Mouse (Mus musculus) liver, embryonic 16.5 days (tissue): ENCODE measurements around the gene Tmem63c. TPM values are rescaled to one million over a fixed set of nuclear protein-coding genes. Genes with fewer than 3 reads are reported as not detected.
A peak's percentile ranks its signal among the peaks of the same experiment; 100 is the strongest.

Experiments used
- ATAC-seq: fragments of 200-750 bp; cut with Nextera tagmentation; 2 replicates; pipeline ENCODE4 v1.8.0; 2017; ENCODE audit warnings: low read depth, mild to moderate bottlenecking, moderate number of reproducible peaks, moderate library complexity
- H3K27ac ChIP-seq: fragments of 300-500 bp; sonication (generic); 2 replicates; pipeline ENCODE4 v1.5.1; 2014; ENCODE audit warnings: mild to moderate bottlenecking, low read length
- H3K27me3 ChIP-seq: fragments of 300-500 bp; sonication (generic); 2 replicates; pipeline ENCODE4 v1.6.1; 2014; ENCODE audit warnings: low read depth, low read length, mixed read lengths; ENCODE audit not compliant: control insufficient read depth, insufficient read depth
- H3K36me3 ChIP-seq: fragments of 300-500 bp; sonication (generic); 2 replicates; pipeline ENCODE4 v1.6.1; 2014; ENCODE audit warnings: mild to moderate bottlenecking; ENCODE audit not compliant: control insufficient read depth, insufficient read depth
- H3K4me1 ChIP-seq: fragments of 300-500 bp; sonication (generic); 2 replicates; pipeline ENCODE4 v1.6.1; 2014; ENCODE audit warnings: low read depth, low read length, mixed read lengths; ENCODE audit not compliant: control insufficient read depth
- H3K4me2 ChIP-seq: fragments of 300-500 bp; sonication (generic); 2 replicates; pipeline ENCODE4 v1.6.1; 2014; ENCODE audit warnings: low read depth, low read length, mixed read lengths
- H3K4me3 ChIP-seq: fragments of 300-500 bp; sonication (generic); 2 replicates; pipeline ENCODE4 v1.5.1; 2014; ENCODE audit warnings: low read depth, mild to moderate bottlenecking, low read length
- H3K9ac ChIP-seq: fragments of 300-500 bp; sonication (generic); 2 replicates; pipeline ENCODE4 v1.6.1; 2014; ENCODE audit warnings: low read depth, low read length
- H3K9me3 ChIP-seq: fragments of 300-500 bp; sonication (generic); replicated peaks from 2 replicates; pipeline ENCODE4 v1.6.1; 2016; ENCODE audit warnings: low read length; ENCODE audit not compliant: control insufficient read depth
- WGBS: fragments of 180-500 bp; shearing (Covaris S2); extraction: QIAGEN DNeasy Blood & Tissue Kit; methylation state at CpG from one replicate; pipeline ENCODE4 v1.1.7; 2014; ENCODE audit not compliant: insufficient replicate concordance; 5-methylcytosine and 5-hydroxymethylcytosine counted together
- polyA plus RNA-seq: library from polyadenylated mRNA; unstranded; fragments of >200 nt; fragmentation: Nextera tagmentation; extraction: Ambion mirVana; gene quantifications from 2 replicates; pipeline ENCODE4 v1.2.1, GENCODE M21; 2015

Gene Tmem63c
- polyA plus RNA-seq, 1 experiment from 2014 or later: not detected

DNA sequence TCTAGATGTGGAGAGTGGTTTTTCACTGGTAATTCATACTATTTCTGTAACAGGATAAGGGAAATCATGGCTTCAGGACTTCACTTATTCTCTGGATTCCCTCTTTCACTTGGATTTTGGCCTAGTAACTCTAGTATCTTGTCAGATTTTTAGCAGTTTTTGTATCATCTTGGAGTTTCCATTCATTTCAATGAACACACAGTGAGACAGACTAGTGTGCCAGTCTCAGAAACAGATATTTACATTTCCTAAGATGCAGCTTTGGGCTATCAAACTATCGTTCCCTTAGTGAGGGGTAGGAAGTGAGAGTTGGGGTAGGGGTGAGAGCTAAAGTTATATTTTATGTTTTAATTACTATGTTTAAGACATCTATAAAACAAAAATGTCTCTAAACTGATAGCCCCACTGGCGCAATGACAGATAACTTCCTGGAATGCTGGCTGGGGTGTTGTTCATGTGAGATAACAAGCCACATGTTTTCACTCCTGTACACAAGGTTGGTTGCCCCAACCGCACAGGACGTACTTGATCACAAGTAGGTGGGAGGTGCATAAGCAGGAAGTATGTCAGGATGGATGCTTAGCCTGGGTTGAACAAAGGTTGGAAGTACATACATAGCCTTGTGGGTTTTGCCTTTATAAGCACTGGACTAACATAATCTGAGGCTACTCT is 100.9 kb downstream of the Tmem63c start:
- no peaks in the 10 kb centered on the region for H3K36me3 ChIP-seq
- ATAC-seq: peak; percentile 92
- 41% methylated on average over 4 of the region's 4 CpGs for WGBS

DNA sequence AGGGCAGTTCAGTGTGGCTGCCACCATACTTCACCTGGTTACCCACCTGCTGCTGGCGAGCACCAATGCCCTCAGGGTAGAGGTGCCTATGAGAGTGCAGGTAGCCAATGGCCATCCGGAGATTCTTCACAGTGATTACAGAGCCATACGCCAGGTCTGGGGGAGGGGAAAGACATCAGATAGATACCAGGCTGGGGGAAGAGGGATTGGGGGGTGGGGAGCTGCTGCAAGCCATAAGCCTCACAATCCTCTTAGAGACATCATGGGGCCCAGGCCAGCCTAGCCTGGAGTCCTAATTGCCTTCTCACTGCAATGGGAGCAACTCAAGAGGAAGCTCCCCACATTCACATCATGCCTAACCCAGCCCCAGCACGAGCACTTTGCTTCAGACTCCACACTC is 106.1 kb downstream of the Tmem63c start:
- no peak overlapping the region for H3K4me2 ChIP-seq
- 61% methylated on average over 4 of the region's 4 CpGs for WGBS
- no peak overlapping the region for H3K4me3 ChIP-seq
- H3K9ac ChIP-seq: no peak overlapping the region
- no peaks in the 10 kb centered on the region for H3K9me3 ChIP-seq
- no peaks in the 10 kb centered on the region for H3K27me3 ChIP-seq
- H3K27ac ChIP-seq: no peak overlapping the region
- H3K36me3 ChIP-seq: no peaks in the 10 kb centered on the region
- no peaks in the 10 kb centered on the region for H3K4me1 ChIP-seq
- ATAC-seq: no peak

More for the DNA sequence above, 100.9 kb downstream of the Tmem63c start:
- Histone ChIP-seq H3K27ac (no peak overlapping the region), H3K4me2 (no peak overlapping the region), H3K9me3 (no peaks in the 10 kb centered on the region), H3K4me1 (no peaks in the 10 kb centered on the region), H3K9ac (no peak overlapping the region), H3K4me3 (no peak overlapping the region), H3K27me3 (no peaks in the 10 kb centered on the region)

DNA sequence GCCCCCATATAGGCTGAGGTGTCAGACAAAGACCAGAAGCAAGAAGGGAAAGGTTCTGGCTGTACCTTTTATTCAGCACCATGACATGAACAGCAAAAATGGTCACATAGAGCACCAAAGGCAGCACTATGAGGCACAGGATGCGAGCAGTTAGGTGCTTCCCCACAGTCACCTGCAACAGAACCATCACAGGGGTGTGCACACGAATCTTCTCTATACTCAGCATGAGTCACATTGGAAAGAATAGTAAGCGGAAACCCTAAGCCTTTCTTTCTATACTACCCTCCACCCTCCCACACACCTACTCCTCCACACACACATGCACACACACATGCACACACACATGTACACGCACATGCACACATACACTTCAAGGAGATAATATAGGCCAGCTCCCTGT is 109.1 kb downstream of the Tmem63c start:
- H3K4me2 ChIP-seq: no peak overlapping the region
- no peak overlapping the region for H3K4me3 ChIP-seq
- no peaks in the 10 kb centered on the region for H3K27me3 ChIP-seq
- peaks cover 5% of the 10 kb centered on the region; the same call in 1 of the 2 replicates for H3K4me1 ChIP-seq
- 65% methylated on average over 4 of the region's 4 CpGs for WGBS
- H3K9ac ChIP-seq: no peak overlapping the region
- no peaks in the 10 kb centered on the region for H3K36me3 ChIP-seq
- no peak overlapping the region for H3K27ac ChIP-seq
- no peaks in the 10 kb centered on the region for H3K9me3 ChIP-seq
- no peak for ATAC-seq

DNA sequence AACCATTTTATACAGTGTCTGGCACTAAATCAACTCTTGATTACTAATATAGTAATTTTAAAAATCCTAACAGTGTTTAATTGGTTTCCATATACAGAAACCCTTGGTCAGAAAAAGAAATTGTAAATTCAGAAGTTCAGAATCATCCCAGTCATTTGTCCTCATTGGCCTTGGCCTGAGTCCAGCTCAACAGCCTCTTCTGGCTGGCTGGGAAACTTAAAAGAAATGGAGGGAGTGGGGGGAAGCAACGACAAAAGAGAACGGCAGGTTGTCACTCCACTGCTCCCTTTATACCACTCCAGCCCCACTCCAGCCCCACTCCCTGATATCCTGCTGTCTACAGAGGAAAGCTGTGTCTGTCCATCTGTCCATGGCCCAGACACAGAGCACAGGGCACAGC is 110.0 kb downstream of the Tmem63c start:
- Histone ChIP-seq H3K27ac (no peak overlapping the region), H3K9ac (no peak overlapping the region), H3K27me3 (no peaks in the 10 kb centered on the region), H3K4me2 (no peak overlapping the region), H3K4me3 (no peak overlapping the region), H3K36me3 (no peaks in the 10 kb centered on the region), H3K4me1 (peaks cover 5% of the 10 kb centered on the region; the same call in 1 of the 2 replicates), H3K9me3 (no peaks in the 10 kb centered on the region)
- ATAC-seq: no peak
- WGBS: 63% methylated on average over 2 of the region's 2 CpGs

DNA sequence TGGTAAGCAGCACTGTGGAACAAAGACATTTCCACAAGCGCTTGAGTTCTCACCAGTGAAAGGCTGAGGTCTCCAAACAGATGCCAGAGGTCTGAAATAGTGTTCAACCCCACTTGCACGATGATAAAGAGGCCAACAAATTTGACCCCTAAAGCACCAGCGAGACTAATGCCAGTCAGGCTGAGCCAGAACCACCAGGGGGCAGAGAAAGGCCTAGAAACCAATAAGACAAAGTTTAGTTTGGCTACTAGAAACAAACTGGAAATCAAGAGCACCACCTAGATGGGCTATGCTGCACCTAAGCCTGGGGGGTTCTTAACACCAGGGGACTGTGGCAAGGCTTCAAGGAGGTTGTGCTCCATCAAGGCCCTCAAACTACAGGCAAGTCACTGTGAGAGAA is 110.5 kb downstream of the Tmem63c start:
- ATAC-seq: no peak
- Histone ChIP-seq H3K4me3 (no peak overlapping the region), H3K9ac (no peak overlapping the region), H3K4me2 (no peak overlapping the region), H3K27ac (no peak overlapping the region), H3K36me3 (no peaks in the 10 kb centered on the region), H3K4me1 (peaks cover 5% of the 10 kb centered on the region; the same call in 1 of the 2 replicates), H3K27me3 (no peaks in the 10 kb centered on the region), H3K9me3 (no peaks in the 10 kb centered on the region)
- WGBS: 61% methylated on average over 3 of the region's 3 CpGs

DNA sequence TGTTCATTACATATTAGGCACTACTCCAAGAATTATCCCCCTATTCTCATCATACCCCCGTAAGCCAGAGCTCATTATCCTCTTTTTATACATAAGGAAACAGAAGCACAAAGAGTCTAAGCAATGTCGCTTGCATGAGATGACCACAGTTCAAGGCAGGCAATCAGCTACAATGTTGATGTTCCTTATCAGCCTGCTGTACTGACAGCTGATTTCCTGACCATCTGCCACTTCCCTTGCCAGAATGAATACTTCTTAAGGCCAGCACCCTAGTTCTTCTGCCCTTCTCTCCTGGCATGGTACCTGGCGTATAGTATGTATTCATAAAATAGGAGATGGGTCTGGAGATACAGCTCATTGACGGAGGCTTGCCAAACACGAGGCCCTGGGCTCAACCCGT is 111.1 kb downstream of the Tmem63c start:
- Histone ChIP-seq H3K36me3 (no peaks in the 10 kb centered on the region), H3K4me1 (peaks cover 5% of the 10 kb centered on the region; the same call in 1 of the 2 replicates), H3K4me3 (no peak overlapping the region), H3K9ac (no peak overlapping the region), H3K27ac (no peak overlapping the region), H3K9me3 (no peaks in the 10 kb centered on the region), H3K4me2 (no peak overlapping the region), H3K27me3 (no peaks in the 10 kb centered on the region)
- 43% methylated on average over 6 of the region's 6 CpGs for WGBS
- no peak for ATAC-seq

DNA sequence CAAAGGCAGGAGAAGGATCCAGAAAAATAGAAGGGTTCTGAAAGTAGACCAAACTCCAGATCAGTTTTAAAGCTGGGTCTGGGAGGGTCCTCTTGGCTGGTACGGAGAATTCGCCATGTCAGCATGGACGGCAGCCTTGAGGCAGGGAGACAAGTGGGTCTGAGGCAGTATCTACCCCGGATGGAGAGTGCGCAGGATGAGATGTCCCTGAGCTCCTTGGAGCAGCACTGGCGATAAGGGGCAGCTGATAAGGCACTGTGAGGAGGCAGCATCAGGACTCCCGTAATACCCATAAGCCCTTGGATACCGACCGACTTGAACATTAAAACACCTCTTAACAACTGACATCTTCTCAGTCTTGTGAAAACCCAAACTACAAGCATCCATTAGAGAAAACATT is 111.6 kb downstream of the Tmem63c start:
- Histone ChIP-seq H3K4me1 (peaks cover 5% of the 10 kb centered on the region; the same call in 1 of the 2 replicates), H3K36me3 (no peaks in the 10 kb centered on the region), H3K9ac (no peak overlapping the region), H3K9me3 (no peaks in the 10 kb centered on the region), H3K27ac (no peak overlapping the region), H3K4me3 (no peak overlapping the region), H3K27me3 (no peaks in the 10 kb centered on the region), H3K4me2 (no peak overlapping the region)
- 0 out of 2 replicates have a peak, but pooled peaks have one; percentile 41 for ATAC-seq
- 57% methylated on average over 9 of the region's 9 CpGs for WGBS

DNA sequence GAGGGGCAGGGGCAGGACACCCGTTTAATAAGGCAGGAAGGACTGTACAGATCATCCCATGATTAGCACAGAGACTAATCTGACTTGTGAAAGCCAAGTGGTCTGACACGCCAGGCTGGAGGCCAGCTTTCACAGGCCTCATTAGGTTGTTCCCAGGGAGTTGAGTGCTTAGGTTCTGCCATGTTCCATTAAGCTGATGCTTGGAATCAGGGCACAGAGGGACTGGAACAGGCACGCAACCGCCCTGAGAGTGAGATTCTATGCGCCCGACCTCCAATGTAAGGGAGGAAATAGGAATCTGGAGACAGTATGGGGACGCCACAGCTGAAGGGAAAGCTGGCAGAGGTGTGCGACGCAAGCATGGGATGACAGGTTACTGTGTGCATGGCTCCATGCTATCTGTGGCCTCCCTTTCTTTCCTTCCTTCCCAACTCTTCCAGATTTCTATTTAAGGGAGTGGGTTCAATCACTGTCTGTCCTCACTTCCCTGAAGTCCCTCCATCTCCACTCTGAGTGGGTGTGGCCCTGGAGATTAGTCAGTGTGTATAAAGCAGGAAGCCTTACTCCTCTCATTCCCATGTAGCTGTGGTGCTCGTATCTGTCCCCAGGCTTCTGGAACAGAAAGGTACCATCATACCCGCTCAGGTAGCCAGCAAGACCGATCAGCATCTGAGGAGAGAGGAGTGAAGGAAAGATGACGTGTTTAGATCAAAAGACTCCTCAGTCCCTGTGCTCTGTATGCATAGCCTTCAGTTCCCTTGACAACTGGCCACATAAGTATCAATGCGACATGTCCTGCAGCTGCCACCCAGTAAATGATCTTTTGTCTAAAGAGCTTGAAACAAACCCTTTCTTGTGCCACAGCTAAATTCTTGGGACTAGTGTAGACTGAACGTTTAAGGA is 116.5 kb downstream of the Tmem63c start:
- WGBS: 76% methylated on average over 15 of the region's 15 CpGs
- Histone ChIP-seq H3K27ac (no peak overlapping the region), H3K9ac (no peak overlapping the region), H3K36me3 (no peaks in the 10 kb centered on the region), H3K4me2 (no peak overlapping the region), H3K27me3 (no peaks in the 10 kb centered on the region), H3K4me3 (no peak overlapping the region), H3K4me1 (peaks cover 2% of the 10 kb centered on the region; the same call in 1 of the 2 replicates), H3K9me3 (no peaks in the 10 kb centered on the region)
- ATAC-seq: no peak

DNA sequence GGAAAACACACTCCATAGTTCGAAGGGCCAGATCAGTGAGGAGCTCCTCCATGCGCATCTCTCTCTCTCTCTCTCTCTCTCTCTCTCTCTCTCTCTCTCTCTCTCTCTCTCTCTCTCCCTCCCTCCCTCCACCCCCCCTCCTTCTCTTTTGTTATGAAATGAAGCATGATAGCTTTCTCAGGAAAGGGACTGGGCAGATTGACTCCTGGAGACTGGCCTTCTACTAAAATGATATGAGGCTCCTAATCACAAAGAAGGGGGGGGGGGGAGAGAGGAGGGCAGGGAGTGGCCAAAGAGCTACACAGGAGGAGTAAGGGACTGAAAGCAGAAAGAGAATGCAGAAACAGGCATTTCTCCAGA is 117.2 kb downstream of the Tmem63c start:
- no peak overlapping the region for H3K4me3 ChIP-seq
- H3K36me3 ChIP-seq: no peaks in the 10 kb centered on the region
- no peak for ATAC-seq
- no peaks in the 10 kb centered on the region for H3K4me1 ChIP-seq
- no peak overlapping the region for H3K9ac ChIP-seq
- H3K27me3 ChIP-seq: no peaks in the 10 kb centered on the region
- H3K9me3 ChIP-seq: no peaks in the 10 kb centered on the region
- no peak overlapping the region for H3K27ac ChIP-seq
- 86% methylated on average over 2 of the region's 2 CpGs for WGBS
- H3K4me2 ChIP-seq: no peak overlapping the region
